Mouse (Mus musculus) heart, adult 10 weeks (tissue): ENCODE measurements around the gene Olfr606. TPM values are rescaled to one million over a fixed set of nuclear protein-coding genes. Genes with fewer than 3 reads are reported as not detected.

Experiments used
- polyA plus RNA-seq: library from polyadenylated mRNA; stranded (reverse); fragments of 350-450 nt; fragmentation: Illumina TruSeq; extraction: RNeasy Lipid Tissue Mini Kit (QIAGEN cat#74804); gene quantifications from one replicate; pipeline ENCODE4 v1.2.3, GENCODE M21; 2014; ENCODE audit warnings: low read depth, low replicate concordance

Olfr606 gene
- not detected for polyA plus RNA-seq

DNA sequence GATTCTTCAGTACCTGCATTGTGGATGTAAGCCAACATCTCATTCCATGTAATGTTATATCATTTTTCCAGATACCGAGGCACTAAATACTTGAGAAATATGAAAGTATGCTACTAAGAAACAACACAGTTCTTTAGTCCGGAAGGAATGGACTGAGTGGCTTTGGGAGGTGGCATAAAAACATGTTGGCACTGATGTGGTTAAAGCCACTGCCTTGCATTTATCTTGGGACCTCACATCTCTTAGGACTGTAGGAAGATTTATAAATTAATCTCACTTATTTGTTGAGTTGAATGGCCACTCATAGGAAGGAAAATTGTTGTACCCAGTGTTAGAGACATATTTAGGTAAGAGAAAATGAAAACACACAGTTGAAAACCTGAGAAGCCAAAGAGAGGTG, at the start of gene Olfr606:
Olfr606 (plus strand) TSS at position 301 of the 400 bp plus-strand sequence.

DNA sequence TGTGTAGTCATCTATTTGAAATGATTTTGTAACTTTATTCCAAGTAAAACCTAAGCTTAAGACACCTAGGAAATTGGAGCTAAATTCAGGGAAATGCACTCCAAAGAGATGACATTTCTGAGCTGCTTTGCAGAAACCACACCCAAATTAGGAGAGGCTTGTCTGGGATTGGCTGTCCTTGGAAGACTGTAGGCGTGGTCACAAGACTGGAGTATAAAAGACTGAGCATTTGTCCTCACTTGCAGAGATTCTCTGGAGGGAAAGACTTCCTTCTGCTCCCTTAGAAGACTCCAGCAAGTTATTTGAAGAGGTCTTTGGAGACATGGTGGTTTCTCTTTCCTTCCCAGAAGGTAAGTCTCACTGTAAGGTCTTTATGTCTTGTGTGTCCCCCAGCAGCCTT, 34.1 kb upstream of the Olfr606 start, which contains the start of gene Usp17lc:
Usp17lc (plus strand) TSS at position 301 of the 400 bp plus-strand sequence.

DNA sequence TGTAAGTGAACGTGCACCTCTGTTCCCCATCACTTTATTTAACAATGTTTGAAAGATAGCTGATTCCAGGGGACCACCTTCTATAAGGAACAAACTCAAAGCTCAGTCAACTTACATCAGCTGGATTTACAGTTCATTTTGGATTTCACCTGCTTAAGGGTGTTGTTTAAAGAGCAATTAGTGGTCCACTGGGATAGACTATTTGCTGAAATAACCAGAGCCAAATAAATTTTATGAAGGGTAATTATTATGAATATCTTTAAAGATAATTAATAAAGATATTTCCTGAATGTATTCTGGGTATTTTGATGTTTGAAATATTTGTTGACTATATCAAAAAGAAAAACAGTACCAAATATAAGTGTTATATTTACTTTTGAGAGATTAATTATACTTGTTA, 3.5 kb upstream of the Olfr606 start, which contains the start of gene Olfr605:
Olfr605 (minus strand) TSS at position 101 of the 400 bp plus-strand sequence.

DNA sequence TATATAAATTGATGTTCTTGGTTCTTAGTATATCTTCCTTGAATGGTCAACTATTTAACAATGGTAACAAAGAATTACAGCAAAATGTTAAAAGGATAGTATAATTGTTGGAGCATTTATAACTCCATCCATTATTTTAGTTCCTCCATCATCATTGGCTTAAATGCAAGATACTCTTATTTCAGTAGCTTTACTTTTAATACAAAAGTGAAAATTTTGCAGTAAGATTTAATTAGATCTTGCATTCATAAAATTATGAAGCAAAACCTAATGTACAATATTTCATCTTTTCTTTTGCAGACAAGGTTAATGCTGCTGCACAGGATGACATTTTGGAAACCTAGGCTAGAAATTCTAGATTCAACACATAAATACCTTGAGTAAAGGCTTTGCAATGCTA, 20.7 kb downstream of the Olfr606 start, which contains the start of gene Olfr608:
Olfr608 (plus strand) TSS at position 301 of the 400 bp plus-strand sequence.

DNA sequence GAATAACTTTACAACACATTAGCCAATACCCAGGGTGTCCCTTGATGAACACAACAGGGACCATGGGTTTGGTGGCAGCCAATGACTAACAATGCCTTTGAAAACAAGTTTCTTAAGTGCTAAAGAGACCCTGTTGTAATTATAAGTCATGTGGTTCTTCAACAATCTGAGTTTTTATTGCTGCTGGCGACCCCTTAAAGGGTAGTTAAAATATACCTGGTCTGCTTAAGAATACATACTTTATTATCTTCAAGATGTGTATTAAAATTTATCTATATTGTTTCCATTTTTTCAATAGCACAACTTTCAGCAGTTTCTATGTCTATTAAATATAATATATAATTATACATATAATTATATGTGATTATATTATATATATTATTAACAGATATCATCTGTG, 49.1 kb downstream of the Olfr606 start, which contains the start of gene Olfr609:
Olfr609 (minus strand) TSS at position 101 of the 400 bp plus-strand sequence.

Other genes starting within 250 kb of the Olfr606 start
- gene Olfr593, start 237.2 kb upstream of the Olfr606 start, polyA plus RNA-seq = not detected
- gene Olfr594, start 232.1 kb upstream of the Olfr606 start, polyA plus RNA-seq = not detected
- gene Usp17ld, start 196.5 kb upstream of the Olfr606 start, polyA plus RNA-seq = not detected
- not detected for gene Olfr596, start 143.4 kb upstream of the Olfr606 start, polyA plus RNA-seq
- gene Olfr597, start 132.7 kb upstream of the Olfr606 start, polyA plus RNA-seq = not detected
- gene Olfr598, start 125.5 kb upstream of the Olfr606 start, polyA plus RNA-seq = not detected
- gene Olfr599, start 113.1 kb upstream of the Olfr606 start, polyA plus RNA-seq = not detected
- not detected for gene Olfr600, start 99.4 kb upstream of the Olfr606 start, polyA plus RNA-seq
- not detected for gene Olfr601, start 86.4 kb upstream of the Olfr606 start, polyA plus RNA-seq
- not detected for gene Olfr603, start 62.9 kb upstream of the Olfr606 start, polyA plus RNA-seq
- not detected for gene Usp17lc, start 34.0 kb upstream of the Olfr606 start, polyA plus RNA-seq
- not detected for gene Olfr605, start 3.6 kb upstream of the Olfr606 start, polyA plus RNA-seq
- not detected for gene Olfr607, start 15.1 kb downstream of the Olfr606 start, polyA plus RNA-seq
- gene Olfr608, start 20.8 kb downstream of the Olfr606 start, polyA plus RNA-seq = not detected
- not detected for gene Olfr609, start 49.0 kb downstream of the Olfr606 start, polyA plus RNA-seq
- gene Olfr610, start 63.1 kb downstream of the Olfr606 start, polyA plus RNA-seq = not detected
- gene Olfr611, start 71.8 kb downstream of the Olfr606 start, polyA plus RNA-seq = not detected
- gene Olfr612, start 93.7 kb downstream of the Olfr606 start, polyA plus RNA-seq = not detected
- gene Olfr613, start 99.0 kb downstream of the Olfr606 start, polyA plus RNA-seq = not detected
- not detected for gene Olfr615, start 107.0 kb downstream of the Olfr606 start, polyA plus RNA-seq
- gene Olfr616, start 120.1 kb downstream of the Olfr606 start, polyA plus RNA-seq = not detected
- not detected for gene Olfr617, start 124.0 kb downstream of the Olfr606 start, polyA plus RNA-seq
- gene Olfr618, start 141.1 kb downstream of the Olfr606 start, polyA plus RNA-seq = not detected
- not detected for gene Olfr619, start 151.5 kb downstream of the Olfr606 start, polyA plus RNA-seq
- gene Olfr620, start 163.5 kb downstream of the Olfr606 start, polyA plus RNA-seq = not detected
- gene Olfr622, start 193.7 kb downstream of the Olfr606 start, polyA plus RNA-seq = not detected
- gene Olfr623, start 214.7 kb downstream of the Olfr606 start, polyA plus RNA-seq = not detected
- not detected for gene Olfr624, start 222.1 kb downstream of the Olfr606 start, polyA plus RNA-seq
- gene Olfr625-ps1, start 233.7 kb downstream of the Olfr606 start, polyA plus RNA-seq = not detected